Mouse (Mus musculus): ENCODE measurements around the gene Dhx16. TPM values are rescaled to one million over a fixed set of nuclear protein-coding genes. Genes with fewer than 3 reads are reported as not detected.

The Dhx16 gene
- polyA plus RNA-seq, 2 experiments, result 25.5 to 46.0 TPM

GRCm38 (mm10) chr17:35834696-35835422, 44.8 kb upstream of the Dhx16 start:
- H3K4me1 ChIP-seq (replicated peaks; ENCODE audit: control insufficient read depth in 2 of 2, insufficient read depth in 2 of 2, low read length in 1 of 2), result peaks cover 28 to 36% of the 10 kb centered on the region in 2 experiments
- H3K9ac ChIP-seq (replicated peaks), result no peak overlapping the region; the same call in 1 of the 2 replicates
- no peak for TF ChIP-seq CTCF (IDR thresholded peaks at IDR 0.05; ENCODE audit: low read depth)

GRCm38 (mm10) chr17:35835424-35836140, 44.0 kb upstream of the Dhx16 start:
- Histone ChIP-seq H3K4me1 (replicated peaks; ENCODE audit: control insufficient read depth in 2 of 2, insufficient read depth in 2 of 2, low read length in 1 of 2) (peaks cover 33 to 40% of the 10 kb centered on the region in 2 experiments), H3K27ac (peak overlapping the region; percentile 28)
- 76% methylated on average over 26 of the region's 26 CpGs for WGBS (ENCODE audit: insufficient replicate concordance)

More at GRCm38 (mm10) chr17:35834696-35835422, 44.8 kb upstream of the Dhx16 start:
- H3K27me3 ChIP-seq (ENCODE audit: control insufficient read depth, insufficient read depth, low read length), result no peaks in the 10 kb centered on the region
- H3K4me2 ChIP-seq (ENCODE audit: low read depth), result peak overlapping the region; percentile 96
- peak overlapping the region; percentile 1 to 98; a peak in 3 of 4 replicates for H3K4me3 ChIP-seq (ENCODE audit: insufficient read depth in 1 of 2, low read depth in 2 of 2, low read length in 2 of 2)
- peaks cover 48% of the 10 kb centered on the region for H3K36me3 ChIP-seq (replicated peaks; ENCODE audit: control insufficient read depth, insufficient read depth, low read depth)
- H3K27ac ChIP-seq, result no peak overlapping the region
- WGBS (ENCODE audit: insufficient replicate concordance), result 72% methylated on average over 26 of the region's 26 CpGs
- H3K9me3 ChIP-seq (ENCODE audit: control insufficient read depth, low read length), result no peaks in the 10 kb centered on the region
- DNase-seq (ENCODE audit: low read depth in 3 of 3, low spot score in 3 of 3), result no peak
- ATAC-seq (ENCODE audit: insufficient read depth), result no peak

GRCm38 (mm10) chr17:35836178-35836965, 43.2 kb upstream of the Dhx16 start:
- peak overlapping the region; percentile 100 for H3K9ac ChIP-seq (replicated peaks)
- peak overlapping the region; percentile 96 for H3K4me2 ChIP-seq (ENCODE audit: low read depth)
- WGBS (ENCODE audit: insufficient replicate concordance), result 6% methylated on average over 24 of the region's 24 CpGs
- no peaks in the 10 kb centered on the region for H3K27me3 ChIP-seq (ENCODE audit: control insufficient read depth, insufficient read depth, low read length)
- peaks cover 48% of the 10 kb centered on the region for H3K36me3 ChIP-seq (replicated peaks; ENCODE audit: control insufficient read depth, insufficient read depth, low read depth)
- peak overlapping the region; percentile 96 to 98 for H3K4me3 ChIP-seq (ENCODE audit: insufficient read depth in 1 of 2, low read depth in 2 of 2, low read length in 2 of 2)
- H3K9me3 ChIP-seq (ENCODE audit: control insufficient read depth, low read length), result no peaks in the 10 kb centered on the region
- DNase-seq (ENCODE audit: low read depth in 3 of 3, low spot score in 3 of 3) (peak; percentile 73 to 82 (median 73)), ATAC-seq (ENCODE audit: insufficient read depth) (no peak)
- peaks cover 35 to 40% of the 10 kb centered on the region in 2 experiments for H3K4me1 ChIP-seq (replicated peaks; ENCODE audit: control insufficient read depth in 2 of 2, insufficient read depth in 2 of 2, low read length in 1 of 2)
- peak overlapping the region; percentile 96 for H3K27ac ChIP-seq
- TF ChIP-seq EP300 (IDR thresholded peaks at IDR 0.05; ENCODE audit: low read depth) (no peak), CTCF (IDR thresholded peaks at IDR 0.05; ENCODE audit: low read depth) (peak; percentile 89)

More at GRCm38 (mm10) chr17:35835424-35836140, 44.0 kb upstream of the Dhx16 start:
- H3K36me3 ChIP-seq (replicated peaks; ENCODE audit: control insufficient read depth, insufficient read depth, low read depth), result peaks cover 48% of the 10 kb centered on the region
- no peaks in the 10 kb centered on the region for H3K27me3 ChIP-seq (ENCODE audit: control insufficient read depth, insufficient read depth, low read length)
- TF ChIP-seq CTCF (IDR thresholded peaks at IDR 0.05; ENCODE audit: low read depth) (no peak), EP300 (IDR thresholded peaks at IDR 0.05; ENCODE audit: low read depth) (no peak)
- H3K4me2 ChIP-seq (ENCODE audit: low read depth), result peak overlapping the region; percentile 96
- DNase-seq (ENCODE audit: low read depth in 3 of 3, low spot score in 3 of 3) (no peak), ATAC-seq (ENCODE audit: insufficient read depth) (no peak)
- peak overlapping the region; percentile 100 for H3K9ac ChIP-seq (replicated peaks)
- H3K9me3 ChIP-seq (ENCODE audit: control insufficient read depth, low read length), result no peaks in the 10 kb centered on the region
- H3K4me3 ChIP-seq (ENCODE audit: insufficient read depth in 1 of 2, low read depth in 2 of 2, low read length in 2 of 2), result peak overlapping the region; percentile 96 to 98; a peak in 3 of 4 replicates

- DNase-seq (ENCODE audit: low read depth in 3 of 3, low spot score in 3 of 3), result peak; percentile 73 to 76 (median 75)
- ATAC-seq (ENCODE audit: insufficient read depth), result peak; percentile 17
- no peak for TF ChIP-seq EP300 (IDR thresholded peaks at IDR 0.05; ENCODE audit: low read depth)
- TF ChIP-seq CTCF (IDR thresholded peaks at IDR 0.05; ENCODE audit: low read depth), result no peak
- Histone ChIP-seq H3K9me3 (ENCODE audit: control insufficient read depth, low read length) (no peaks in the 10 kb centered on the region), H3K36me3 (replicated peaks; ENCODE audit: control insufficient read depth, insufficient read depth, low read depth) (peaks cover 48% of the 10 kb centered on the region), H3K4me3 (ENCODE audit: insufficient read depth in 1 of 2, low read depth in 2 of 2, low read length in 2 of 2) (peak overlapping the region; percentile 96 to 98), H3K27ac (peak overlapping the region; percentile 96), H3K4me1 (replicated peaks; ENCODE audit: control insufficient read depth in 2 of 2, insufficient read depth in 2 of 2, low read length in 1 of 2) (peaks cover 35 to 40% of the 10 kb centered on the region in 2 experiments), H3K9ac (replicated peaks) (peak overlapping the region; percentile 100), H3K27me3 (ENCODE audit: control insufficient read depth, insufficient read depth, low read length) (no peaks in the 10 kb centered on the region), H3K4me2 (ENCODE audit: low read depth) (peak overlapping the region; percentile 96)
- 2% methylated on average over 23 of the region's 25 CpGs for WGBS (ENCODE audit: insufficient replicate concordance)
Measured at GRCm38 (mm10) chr17:35836991-35837422, 42.6 kb upstream of the Dhx16 start.
